Mouse (Mus musculus) CD8-positive naive resting alpha-beta T cell, adult 2 months (primary cell): ENCODE measurements at regions not wholly inside any gene's neighbourhood (a gene's known extent, or its start where the extent isn't known, plus 50 kb on each side); places are given as distances from the start of the nearest gene placed in this dataset.

ENCODE experiments used
- DNase-seq, 2 experiments: peaks; one replicate each; pipeline ENCODE4 v3.0.0; 2022; ENCODE audit warnings: low read depth in 2 of 2, low spot score in 2 of 2

- no peak for DNase-seq
These were observed 68.2 kb upstream of the Ifne start for GRCm38 (mm10) chr4:88948027-88948859.

DNA sequence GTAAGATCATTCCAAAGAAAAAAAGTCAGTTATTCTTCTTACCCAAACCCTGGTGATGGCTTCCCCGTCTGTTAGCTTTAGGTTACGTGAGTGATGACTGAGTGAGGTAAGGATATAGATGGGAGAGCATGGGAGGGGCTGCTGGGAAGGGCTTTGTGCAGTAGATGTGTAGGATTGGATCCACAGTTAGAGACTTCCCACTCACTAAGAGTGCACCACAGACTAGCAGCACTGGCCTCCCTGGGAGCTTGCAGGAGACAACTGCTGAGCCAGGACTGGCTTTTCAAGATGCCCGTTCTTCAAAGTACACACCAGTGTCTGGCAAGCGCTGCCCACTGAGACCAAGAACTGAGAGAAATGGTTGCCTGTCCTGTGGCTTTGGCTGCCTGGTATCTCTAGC, 62.0 kb upstream of the Ifne start:
- DNase-seq: no peak

- no peak for DNase-seq
These were observed 60.7 kb upstream of the Ifne start for GRCm38 (mm10) chr4:88940670-88941069.

DNA sequence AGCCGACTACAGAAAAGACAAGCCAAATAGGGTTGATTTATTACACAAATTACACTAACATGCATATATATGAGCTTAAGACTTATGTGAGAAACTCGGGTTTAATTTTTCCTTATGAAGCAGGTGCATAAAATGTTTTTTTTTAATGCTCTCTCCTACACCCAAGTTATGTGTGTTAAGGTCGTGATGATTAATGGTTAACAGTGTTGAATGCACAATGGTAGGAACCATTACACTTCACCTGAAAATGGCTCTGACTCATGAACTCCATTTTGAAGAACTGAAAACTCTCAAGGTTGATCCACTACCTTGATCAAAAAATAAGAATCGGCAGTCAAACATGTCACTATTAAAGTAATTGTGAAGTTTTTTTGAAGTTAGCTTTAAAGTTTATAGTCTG, 59.4 kb upstream of the Ifne start:
- DNase-seq: no peak

DNA sequence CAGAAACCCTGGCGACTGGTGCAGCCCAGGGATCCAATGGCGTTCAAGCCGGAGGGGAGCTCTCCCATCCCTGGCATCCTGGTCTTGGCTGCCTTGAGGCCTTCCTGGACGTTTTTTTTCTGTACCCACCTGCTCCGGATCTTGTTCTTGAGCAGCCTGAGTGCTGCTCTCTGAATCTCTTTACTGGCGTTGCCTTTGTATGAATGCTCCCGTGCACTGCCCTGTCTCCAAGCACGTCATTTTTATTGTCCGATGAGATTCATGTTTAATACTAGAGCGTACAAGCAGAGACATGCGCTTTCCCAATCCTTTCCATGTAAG, 58.7 kb upstream of the Ifne start:
- DNase-seq: no peak

DNA sequence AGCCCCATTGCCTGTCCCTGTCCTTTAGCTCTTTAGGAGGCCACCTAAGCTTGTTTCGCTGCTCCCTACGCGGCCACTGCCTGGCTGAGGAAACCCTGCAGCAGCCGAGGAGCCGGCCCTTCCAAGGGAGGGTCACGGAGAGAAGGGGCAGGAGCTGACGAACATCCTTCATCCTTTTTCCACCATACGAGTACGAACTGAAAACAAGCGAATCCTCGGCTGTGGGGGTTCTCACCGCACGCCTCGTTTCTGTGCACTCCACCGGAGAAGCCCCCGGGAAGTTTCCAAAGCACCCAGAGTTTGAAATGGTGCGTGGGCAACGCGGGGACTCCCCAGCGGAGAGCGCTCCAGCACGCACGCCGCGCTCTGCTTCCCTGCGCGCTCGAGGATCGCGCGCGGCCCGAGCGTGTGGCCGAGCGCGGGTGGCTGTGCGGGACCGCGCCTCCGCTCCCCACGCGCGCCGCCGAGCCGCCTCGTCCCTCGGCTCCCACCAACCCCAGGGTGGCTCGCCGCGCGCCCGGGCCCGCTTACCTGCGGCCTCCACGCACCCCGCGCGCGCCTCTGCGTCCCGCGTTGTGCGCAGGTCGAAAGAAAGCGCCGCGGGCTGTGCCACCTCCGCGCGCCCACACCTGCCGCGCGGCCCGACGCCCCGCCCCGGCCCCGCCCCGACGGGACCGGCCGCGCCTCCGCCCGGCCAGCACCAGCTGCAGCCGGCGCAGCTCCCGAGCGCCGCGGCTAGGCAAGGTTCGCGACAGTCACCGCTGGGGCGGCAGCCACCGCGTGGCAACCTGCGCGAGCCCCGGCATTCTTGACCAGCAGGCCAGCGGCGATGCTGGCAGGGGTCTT, 58.1 kb upstream of the Ifne start:
- peak in 1 of 2 experiments; percentile 3 for DNase-seq

DNA sequence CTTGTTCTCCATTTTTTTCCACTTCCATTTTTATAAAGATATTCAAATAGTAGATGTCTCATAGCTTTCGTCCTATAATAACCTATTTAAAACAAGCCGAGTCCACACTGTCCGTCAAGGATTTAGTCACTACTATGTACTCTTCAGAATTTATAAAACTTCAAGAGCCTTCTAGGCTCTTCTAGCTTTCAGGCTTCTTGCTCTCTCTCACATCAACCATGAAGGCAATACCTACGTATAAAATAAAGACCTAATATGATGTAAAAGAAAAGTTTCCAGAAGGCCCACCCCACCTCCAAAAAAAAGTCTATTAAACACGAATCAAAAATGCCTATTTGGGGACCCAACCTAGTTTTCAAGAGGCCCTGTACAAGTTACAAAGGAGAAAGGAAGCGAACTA, 57.0 kb upstream of the Ifne start:
- DNase-seq: no peak

- DNase-seq: no peak
These were observed 55.9 kb upstream of the Ifne start for GRCm38 (mm10) chr4:88935901-88936300.

DNA sequence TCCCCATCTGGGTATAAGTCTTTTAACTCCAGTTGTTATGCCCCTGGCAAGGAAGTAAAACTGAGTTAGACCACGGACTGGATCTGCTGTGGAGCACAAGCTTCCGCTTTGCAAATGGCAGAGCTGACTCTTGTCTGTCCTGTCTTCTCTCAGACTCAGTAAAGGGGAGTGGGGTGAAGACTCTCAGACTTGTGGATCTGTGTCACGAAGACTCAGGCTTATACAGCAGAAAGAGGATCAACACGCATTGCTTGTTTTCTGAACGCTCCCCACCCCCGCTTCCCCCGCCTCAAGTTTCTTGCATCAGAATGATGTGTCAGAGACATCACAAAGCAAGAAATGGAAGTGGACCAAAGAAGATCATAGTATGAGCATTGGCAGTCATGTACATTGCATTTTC, 55.3 kb upstream of the Ifne start:
- no peak for DNase-seq

- no peak for DNase-seq
These were observed 54.4 kb upstream of the Ifne start for GRCm38 (mm10) chr4:88934266-88935025.

- DNase-seq: no peak
These were observed 51.2 kb upstream of the Ifne start for GRCm38 (mm10) chr4:88931217-88931616.
